In genomic region chr14:33244519-33244918, GRCm38 (mm10) we compare ENCODE assay signal across 12 mouse cellular contexts.
"Had no signal": no experiment of that assay in that cellular context is flagged by ENCODE, and none has a peak within 500 bp of the region (broad histone marks: within the 10 kb centered on the region; RNA-seq: fewer than 3 reads in every experiment).

No protein-coding gene starts in this region.

- DNase-seq: kidney, adult 9 months; kidney, postnatal 10 days; kidney, postnatal 4 days; thymus, adult 2 months; thymus, postnatal 25 days had no signal

- ATAC-seq: lung, postnatal 0 days; midbrain, embryonic 15.5 days had no signal

- H3K9me3 ChIP-seq: midbrain, embryonic 10.5 days; midbrain, embryonic 15.5 days; neural tube, embryonic 12.5 days had no signal

- H3K4me2 ChIP-seq: limb, embryonic 13.5 days; midbrain, embryonic 15.5 days; neural tube, embryonic 12.5 days had no signal

- H3K4me1 ChIP-seq: midbrain, embryonic 15.5 days; neural tube, embryonic 12.5 days had no signal

- H3K9ac ChIP-seq: limb, embryonic 13.5 days; liver, embryonic 14.5 days; midbrain, embryonic 15.5 days; neural tube, embryonic 12.5 days had no signal

- H3K36me3 ChIP-seq: limb, embryonic 13.5 days; midbrain, embryonic 10.5 days; midbrain, embryonic 15.5 days; neural tube, embryonic 12.5 days had no signal

- H3K27me3 ChIP-seq: midbrain, embryonic 15.5 days; neural tube, embryonic 12.5 days had no signal

- H3K27ac ChIP-seq: layer of hippocampus, adult 2 months; limb, embryonic 13.5 days; liver, embryonic 14.5 days; midbrain, embryonic 10.5 days; midbrain, embryonic 15.5 days; neural tube, embryonic 12.5 days had no signal

- H3K4me3 ChIP-seq: layer of hippocampus, adult 2 months; limb, embryonic 13.5 days; midbrain, embryonic 10.5 days; midbrain, embryonic 15.5 days; neural tube, embryonic 12.5 days had no signal
